Comparison of ENCODE assay signal across 9 mouse cellular contexts in genomic region chr6:98998971-98999932, GRCm38 (mm10).
DNase-seq lines count a peak whose midpoint lies in the region; ATAC-seq and TF ChIP-seq lines count a peak whose summit lies in the region.
"Had no signal": no experiment of that assay in that cellular context is flagged by ENCODE, and none has a peak within 500 bp of the region (broad histone marks: within the 10 kb centered on the region; RNA-seq: fewer than 3 reads in every experiment).

No protein-coding gene starts in this region.

- no peak overlapping the region for H3K9ac ChIP-seq in liver, postnatal 0 days (replicated peaks)

- H3K36me3 ChIP-seq in liver, postnatal 0 days (replicated peaks; ENCODE audit: insufficient read depth, low read length) = peaks cover 16% of the 10 kb centered on the region

- no peaks in the 10 kb centered on the region for H3K27me3 ChIP-seq in cerebellum, adult 2 months (ENCODE audit: control insufficient read depth, insufficient read depth, low read length)
- H3K27me3 ChIP-seq in liver, postnatal 0 days (ENCODE audit: insufficient read depth, low read length) = no peaks in the 10 kb centered on the region

- intact Hi-C loops in left cerebral cortex, postnatal 10 days (cut with DNase I) = no loop called here

- no peaks in the 10 kb centered on the region for H3K9me3 ChIP-seq in liver, postnatal 0 days (ENCODE audit: low read length)

- peak overlapping the region; percentile 45 for H3K4me3 ChIP-seq in cerebellum, adult 2 months (replicated peaks; ENCODE audit: insufficient read depth, low read depth, low read length)
- no peak overlapping the region for H3K4me3 ChIP-seq in liver, postnatal 0 days (ENCODE audit: low read depth, low read length)

- 33% methylated on average over 35 of the region's 35 CpGs for WGBS in cerebellum, adult 2 months
- WGBS in liver, postnatal 0 days (ENCODE audit: insufficient replicate concordance) = 84% methylated on average over 35 of the region's 35 CpGs

- ATAC-seq in liver, postnatal 0 days = no peak

- peak; percentile 15 to 27 for DNase-seq in cerebellum, adult 2 months
- no peak for DNase-seq in cerebellum, adult 11 months
- DNase-seq in lung, adult 18-20 months = peak; percentile 41 to 44
- DNase-seq in lung, postnatal 10 days = no peak
- DNase-seq in left cerebral cortex, postnatal 10 days (ENCODE audit: extremely low spot score in 1 of 2, low spot score in 2 of 2) = peak; percentile 32 to 41
- DNase-seq in right cerebral cortex, postnatal 25 days = peak; percentile 52
- no peak for DNase-seq in liver, postnatal 0 days
- DNase-seq in liver = no peak
- DNase-seq: heart, postnatal 4 days had no signal

- TF ChIP-seq EP300 in liver, postnatal 0 days (IDR thresholded peaks at IDR 0.05; ENCODE audit: low read depth) = no peak

- no peak overlapping the region for H3K4me2 ChIP-seq in liver, postnatal 0 days (ENCODE audit: low read depth, low read length)

- H3K27ac ChIP-seq in cerebellum, adult 2 months (ENCODE audit: insufficient read depth, low read length) = no peak overlapping the region
- no peak overlapping the region for H3K27ac ChIP-seq in liver, postnatal 0 days (ENCODE audit: low read depth)

- H3K4me1 ChIP-seq in cerebellum, adult 2 months (ENCODE audit: control insufficient read depth, insufficient read depth, low read length) = no peaks in the 10 kb centered on the region
- H3K4me1 ChIP-seq in liver, postnatal 0 days (ENCODE audit: insufficient read depth) = peaks cover 19% of the 10 kb centered on the region

- TF ChIP-seq CTCF in cerebellum, adult 2 months (IDR thresholded peaks at IDR 0.05; ENCODE audit: borderline replicate concordance, insufficient read depth, low read depth, low read length) = no peak
- no peak for TF ChIP-seq CTCF in liver, postnatal 0 days (IDR thresholded peaks at IDR 0.05; ENCODE audit: low read depth)

- no peak for TF ChIP-seq POLR2A in cerebellum, adult 2 months (IDR thresholded peaks at IDR 0.05; ENCODE audit: borderline replicate concordance, insufficient read depth, low read length)

Comparison
In these comparisons a context has a peak if more than half of its experiments do, and no peak if none do; other contexts are left out.
1. DNase-seq: peak in cerebellum, adult 2 months (2 of 2), lung, adult 18-20 months (2 of 2), left cerebral cortex, postnatal 10 days (2 of 2) and right cerebral cortex, postnatal 25 days (single experiment); none in cerebellum, adult 11 months (single experiment), lung, postnatal 10 days (single experiment), liver, postnatal 0 days (single experiment) and liver (single experiment).